Mouse (Mus musculus) kidney, embryonic 14.5 days (tissue): ENCODE results near the gene Fmo2. TPM values are rescaled to one million over a fixed set of nuclear protein-coding genes. Genes with fewer than 3 reads are reported as not detected.

ENCODE experiments used
- ATAC-seq: fragments of 200-750 bp; cut with Nextera tagmentation; 2 replicates; pipeline ENCODE4 v1.8.0; 2017; ENCODE audit warnings: moderate number of reproducible peaks, mild to moderate bottlenecking, moderate TSS enrichment, moderate library complexity; ENCODE audit not compliant: low FRiP score, low TSS enrichment
- H3K27ac ChIP-seq: fragments of 300-500 bp; sonication (generic); 2 replicates; pipeline ENCODE4 v1.5.1; 2014; ENCODE audit warnings: low read depth, mild to moderate bottlenecking, low read length, moderate library complexity, mixed read lengths
- H3K27me3 ChIP-seq: fragments of 300-500 bp; sonication (generic); 2 replicates; pipeline ENCODE4 v1.6.1; 2014; ENCODE audit warnings: mild to moderate bottlenecking, low read length; ENCODE audit not compliant: control insufficient read depth, insufficient read depth
- H3K36me3 ChIP-seq: fragments of 300-500 bp; sonication (generic); 2 replicates; pipeline ENCODE4 v1.6.1; 2014; ENCODE audit warnings: low read length, mixed read lengths; ENCODE audit not compliant: control insufficient read depth, insufficient read depth
- H3K4me1 ChIP-seq: fragments of 300-500 bp; sonication (generic); 2 replicates; pipeline ENCODE4 v1.6.1; 2014; ENCODE audit warnings: low read length, mixed read lengths; ENCODE audit not compliant: control insufficient read depth, insufficient read depth
- H3K4me2 ChIP-seq: fragments of 300-500 bp; sonication (generic); replicated peaks from 2 replicates; pipeline ENCODE4 v1.6.1; 2014; ENCODE audit warnings: low read depth, mild to moderate bottlenecking, low read length
- H3K4me3 ChIP-seq: fragments of 300-500 bp; sonication (generic); 2 replicates; pipeline ENCODE4 v1.5.1; 2014; ENCODE audit warnings: mild to moderate bottlenecking, low read length
- H3K9ac ChIP-seq: fragments of 300-500 bp; sonication (generic); 2 replicates; pipeline ENCODE4 v1.6.1; 2014; ENCODE audit warnings: low read depth, mild to moderate bottlenecking, low read length, moderate library complexity
- H3K9me3 ChIP-seq: fragments of 300-500 bp; sonication (generic); 2 replicates; pipeline ENCODE4 v1.6.1; 2016; ENCODE audit warnings: low read length; ENCODE audit not compliant: control insufficient read depth
- WGBS: fragments of 180-500 bp; shearing (Covaris S2); extraction: QIAGEN DNeasy Blood & Tissue Kit; methylation state at CpG from one replicate; pipeline ENCODE4 v1.1.7; 2014; 5-methylcytosine and 5-hydroxymethylcytosine counted together
- polyA plus RNA-seq: library from polyadenylated mRNA; unstranded; fragments of >200 nt; fragmentation: Nextera tagmentation; extraction: Ambion mirVana; gene quantifications from 2 replicates; pipeline ENCODE4 v1.2.1, GENCODE M21; 2014

The Fmo2 gene
- polyA plus RNA-seq, 1 experiment from 2014 or later = 1.2 TPM

GRCm38 (mm10) chr1:162838976-162839375 lies 59.5 kb downstream of the Fmo2 start:
- H3K27me3 ChIP-seq = no peaks in the 10 kb centered on the region
- ATAC-seq = no peak
- H3K4me3 ChIP-seq = no peak overlapping the region
- no peak overlapping the region for H3K9ac ChIP-seq
- H3K9me3 ChIP-seq = no peaks in the 10 kb centered on the region
- no peak overlapping the region for H3K27ac ChIP-seq
- no peak overlapping the region for H3K4me2 ChIP-seq
- WGBS = 91% methylated on average over 6 of the region's 6 CpGs
- no peaks in the 10 kb centered on the region for H3K4me1 ChIP-seq
- H3K36me3 ChIP-seq = no peaks in the 10 kb centered on the region

- H3K4me2 ChIP-seq = no peak overlapping the region
- no peaks in the 10 kb centered on the region for H3K9me3 ChIP-seq
- WGBS = 78% methylated on average over 5 of the region's 5 CpGs
- no peaks in the 10 kb centered on the region for H3K4me1 ChIP-seq
- no peak overlapping the region for H3K4me3 ChIP-seq
- H3K27ac ChIP-seq = no peak overlapping the region
- H3K27me3 ChIP-seq = no peaks in the 10 kb centered on the region
- no peak for ATAC-seq
- H3K9ac ChIP-seq = no peak overlapping the region
- H3K36me3 ChIP-seq = no peaks in the 10 kb centered on the region
Observed at GRCm38 (mm10) chr1:162834342-162834741, 64.2 kb downstream of the Fmo2 start.

- Histone ChIP-seq H3K9ac (no peak overlapping the region), H3K36me3 (no peaks in the 10 kb centered on the region), H3K4me1 (no peaks in the 10 kb centered on the region), H3K4me3 (no peak overlapping the region), H3K9me3 (no peaks in the 10 kb centered on the region), H3K4me2 (no peak overlapping the region; the same call in 1 of the 2 replicates), H3K27ac (no peak overlapping the region), H3K27me3 (no peaks in the 10 kb centered on the region)
- ATAC-seq = no peak
- WGBS = 57% methylated on average over 5 of the region's 5 CpGs
Observed at GRCm38 (mm10) chr1:162832574-162832953, 66.0 kb downstream of the Fmo2 start.

GRCm38 (mm10) chr1:162831838-162832573 lies 66.5 kb downstream of the Fmo2 start:
- no peak overlapping the region for H3K9ac ChIP-seq
- no peaks in the 10 kb centered on the region for H3K4me1 ChIP-seq
- H3K27me3 ChIP-seq = no peaks in the 10 kb centered on the region
- no peak overlapping the region for H3K4me3 ChIP-seq
- H3K36me3 ChIP-seq = no peaks in the 10 kb centered on the region
- H3K27ac ChIP-seq = no peak overlapping the region
- ATAC-seq = peak; percentile 79
- no peaks in the 10 kb centered on the region for H3K9me3 ChIP-seq
- whole genome bisulfite sequencing = 7% methylated on average over 5 of the region's 5 CpGs
- H3K4me2 ChIP-seq = no peak overlapping the region; the same call in 1 of the 2 replicates

Other genes with a start within 250 kb of the Fmo2 start
- gene Myocos, start 240.5 kb downstream of the Fmo2 start, polyA plus RNA-seq = not detected in 2 replicates
- gene Prrc2c, start 158.2 kb downstream of the Fmo2 start, polyA plus RNA-seq = 175 and 204 TPM in 2 replicates
- 0.17 and 0.60 TPM in 2 replicates for gene Fmo4, start 84.8 kb downstream of the Fmo2 start, polyA plus RNA-seq
- 8.9 and 17.2 TPM in 2 replicates for gene Fmo1, start 32.1 kb downstream of the Fmo2 start, polyA plus RNA-seq
- gene Fmo6, start 38.8 kb upstream of the Fmo2 start, polyA plus RNA-seq = 0.12 and 0.44 TPM in 2 replicates
- gene Fmo3, start 85.8 kb upstream of the Fmo2 start, polyA plus RNA-seq = not detected in 2 replicates
- not detected in 2 replicates for gene Mroh9, start 186.9 kb upstream of the Fmo2 start, polyA plus RNA-seq